Mouse (Mus musculus) retina, postnatal 1 day (tissue): Measurements from ENCODE around the gene Hapln1.

Experiments
- DNase-seq: peaks from one replicate; pipeline ENCODE4 v3.0.0-alpha.2; 2012

Gene Hapln1

GRCm38 (mm10) chr13:89539205-89539886 lies at the start of gene Hapln1:
Gene Hapln1 (plus strand): TSS chr13:89539796.
- DNase-seq = peak; percentile 64

GRCm38 (mm10) chr13:89493169-89493568 lies 46.4 kb upstream of the Hapln1 start:
- DNase-seq = no peak

DNA sequence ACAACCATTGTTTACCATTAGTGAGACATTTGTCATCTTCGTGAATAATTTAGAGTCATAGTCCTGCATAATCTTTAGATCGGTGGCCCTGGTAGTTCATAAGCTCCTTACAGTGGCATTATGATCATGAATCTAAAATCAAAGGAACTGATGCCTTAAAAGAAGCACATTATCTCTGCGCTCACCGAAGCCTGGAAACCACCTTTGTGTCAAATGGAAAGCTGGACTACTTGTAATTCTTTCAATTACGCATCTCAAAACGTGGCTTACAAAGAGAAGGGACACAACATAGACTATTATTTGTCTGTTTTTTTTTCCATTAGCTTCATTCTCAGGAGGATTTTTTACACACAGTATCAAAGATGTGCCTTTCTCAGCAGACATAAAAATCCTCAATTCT lies 45.9 kb upstream of the Hapln1 start:
- no peak for DNase-seq

- no peak for DNase-seq
Observed at GRCm38 (mm10) chr13:89496569-89496968, 43.0 kb upstream of the Hapln1 start.

DNA sequence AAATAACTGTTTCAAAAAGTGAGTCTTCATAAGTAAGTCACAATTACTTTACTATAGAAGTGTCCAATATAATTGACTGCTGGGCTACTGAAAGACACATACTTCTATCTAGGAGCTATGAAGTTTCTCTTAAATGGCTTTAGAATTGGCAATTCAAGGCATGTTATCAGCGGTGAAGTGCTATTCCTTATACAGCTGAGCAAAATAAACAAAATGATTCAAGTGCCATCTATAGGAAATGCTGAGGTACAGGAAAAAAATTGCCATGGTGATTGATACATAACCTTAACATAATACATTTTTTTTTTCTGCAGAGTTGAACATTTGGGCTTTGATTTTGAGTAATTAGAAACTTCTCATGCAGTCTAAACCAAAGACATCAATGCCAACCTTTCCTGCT lies 40.2 kb upstream of the Hapln1 start:
- DNase-seq = no peak

DNA sequence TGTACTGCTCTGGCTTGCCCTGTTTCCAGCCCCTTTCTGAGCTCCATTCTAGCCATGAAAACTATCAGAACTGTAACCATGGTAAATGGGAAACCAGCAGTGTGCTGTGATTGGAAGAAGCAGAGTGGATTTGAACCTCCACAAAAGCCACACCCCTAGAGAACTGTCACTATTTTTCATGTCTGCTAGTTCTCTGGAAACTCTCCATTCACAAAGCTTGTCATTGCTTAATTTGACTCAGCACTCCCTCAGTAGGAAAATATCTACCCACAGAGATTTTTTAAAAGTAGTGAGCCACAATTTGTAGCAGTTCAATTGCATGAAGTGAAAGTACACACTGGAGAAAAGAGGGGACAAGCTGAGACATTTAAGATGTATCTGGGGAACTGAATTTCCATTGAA lies 18.1 kb upstream of the Hapln1 start:
- no peak for DNase-seq

- no peak for DNase-seq
Observed at GRCm38 (mm10) chr13:89528716-89529115, 10.9 kb upstream of the Hapln1 start.

- DNase-seq = no peak
Observed at GRCm38 (mm10) chr13:89530386-89530785, 9.2 kb upstream of the Hapln1 start.

DNA sequence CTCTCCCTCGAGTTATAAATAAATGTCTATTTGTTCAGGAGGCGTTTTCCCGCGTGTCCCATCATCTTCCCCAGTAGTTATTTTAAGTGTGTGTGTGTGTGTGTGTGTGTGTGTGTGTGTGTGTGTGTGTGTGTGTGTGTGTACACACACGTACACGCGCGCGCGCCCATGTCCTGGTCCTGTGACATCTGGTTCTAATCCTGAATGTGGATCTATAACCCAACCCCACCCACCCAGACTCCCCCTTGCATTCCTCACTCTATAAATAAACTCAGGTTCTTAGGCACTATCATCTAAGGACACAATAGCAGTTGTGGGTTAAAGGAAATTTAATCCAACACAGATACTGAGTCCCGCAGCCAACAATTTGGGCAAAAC lies 280 bp downstream of the Hapln1 start:
- no peak for DNase-seq

DNA sequence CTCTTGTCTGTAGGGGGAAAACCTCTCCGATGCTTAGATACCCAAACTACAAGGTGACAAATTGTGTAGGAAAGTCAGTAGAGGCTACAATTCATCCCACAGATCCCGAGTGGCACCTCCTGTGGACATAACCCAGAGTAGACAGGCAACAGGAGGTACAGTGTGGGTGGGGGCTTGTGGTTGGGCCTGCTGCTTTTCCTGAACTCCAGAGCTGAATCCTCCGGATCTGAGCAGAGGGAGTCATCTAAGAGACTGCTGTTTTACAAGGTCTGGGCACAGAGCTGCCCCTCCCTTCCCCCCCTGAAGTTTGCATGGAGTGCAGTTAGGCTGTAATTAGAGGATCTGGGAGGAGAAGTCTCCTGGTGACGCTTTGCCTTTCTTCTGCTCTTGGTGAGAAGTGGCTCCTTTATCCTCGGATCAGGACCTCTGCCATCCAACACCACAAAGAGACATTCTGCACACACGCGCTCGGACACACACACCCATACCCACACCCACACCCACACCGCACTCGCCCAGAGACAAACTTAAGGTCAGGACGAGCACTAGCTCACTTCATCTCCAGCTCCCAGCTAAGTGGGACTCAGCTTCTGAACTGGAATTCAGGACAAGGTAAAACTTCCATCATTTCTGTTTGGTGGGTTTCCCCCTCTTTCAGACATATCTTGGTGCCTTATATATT lies 846 bp downstream of the Hapln1 start:
- DNase-seq = peak; percentile 35

- peak; percentile 83 for DNase-seq
Observed at GRCm38 (mm10) chr13:89543003-89543402, 3.4 kb downstream of the Hapln1 start.

GRCm38 (mm10) chr13:89548203-89548740 lies 8.7 kb downstream of the Hapln1 start:
- DNase-seq = peak; percentile 44

DNA sequence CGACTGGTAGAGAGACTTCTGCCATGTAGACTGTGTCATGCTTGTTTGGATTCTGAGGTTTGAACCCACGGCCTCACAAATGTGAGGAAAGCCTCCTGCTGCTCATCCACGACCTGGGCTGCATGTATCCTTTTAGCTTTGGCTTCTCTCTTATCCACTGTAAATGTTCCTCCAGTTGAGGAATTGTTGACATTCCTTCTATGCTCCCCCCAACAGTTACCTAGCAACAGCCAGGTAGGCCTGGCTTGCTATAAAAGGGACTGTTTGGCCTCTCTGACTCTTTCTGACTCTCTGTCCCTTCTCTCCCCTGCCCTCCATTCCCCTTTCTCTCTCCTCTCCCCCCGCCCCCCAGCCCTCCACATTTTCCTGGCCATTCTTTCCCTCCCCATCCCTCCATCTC lies 9.9 kb downstream of the Hapln1 start:
- DNase-seq = no peak

DNA sequence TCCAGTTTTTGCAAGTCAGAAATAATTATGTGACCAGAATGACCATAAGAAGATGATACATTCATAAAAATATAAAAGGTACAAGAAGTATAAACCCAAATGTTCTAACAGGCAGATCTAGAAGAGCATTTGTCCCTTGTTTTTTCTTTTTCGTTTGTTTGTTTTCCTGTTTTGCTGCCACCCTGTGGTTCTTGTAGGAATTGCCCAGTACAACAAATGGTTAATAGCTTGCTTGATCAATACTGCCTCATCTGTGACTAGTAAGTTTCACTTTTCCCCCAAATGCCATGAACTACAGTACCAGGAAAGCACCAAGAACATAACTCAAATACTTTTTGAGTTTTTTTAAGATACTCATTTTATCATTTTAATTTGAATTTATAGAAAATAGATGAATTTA lies 11.9 kb downstream of the Hapln1 start:
- DNase-seq = peak; percentile 49

DNA sequence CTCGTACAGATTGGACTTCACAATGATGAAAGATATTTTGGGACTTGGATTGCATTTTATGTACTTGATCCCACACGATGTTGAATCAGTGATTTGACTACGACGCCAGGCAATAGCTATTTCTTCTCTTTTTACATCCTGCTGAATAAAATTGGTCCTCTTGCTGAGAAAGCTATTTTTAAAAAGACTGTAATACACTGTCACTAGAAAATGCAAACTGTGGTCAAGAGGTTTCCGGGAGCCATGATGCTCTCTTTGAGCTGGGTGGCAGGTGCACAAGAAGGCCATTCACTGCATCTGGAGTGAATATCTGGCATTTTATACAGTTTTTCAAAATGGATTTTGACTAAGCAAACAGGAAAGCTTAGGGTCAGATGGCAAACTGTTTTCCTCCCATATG lies 24.9 kb downstream of the Hapln1 start:
- DNase-seq = no peak

DNA sequence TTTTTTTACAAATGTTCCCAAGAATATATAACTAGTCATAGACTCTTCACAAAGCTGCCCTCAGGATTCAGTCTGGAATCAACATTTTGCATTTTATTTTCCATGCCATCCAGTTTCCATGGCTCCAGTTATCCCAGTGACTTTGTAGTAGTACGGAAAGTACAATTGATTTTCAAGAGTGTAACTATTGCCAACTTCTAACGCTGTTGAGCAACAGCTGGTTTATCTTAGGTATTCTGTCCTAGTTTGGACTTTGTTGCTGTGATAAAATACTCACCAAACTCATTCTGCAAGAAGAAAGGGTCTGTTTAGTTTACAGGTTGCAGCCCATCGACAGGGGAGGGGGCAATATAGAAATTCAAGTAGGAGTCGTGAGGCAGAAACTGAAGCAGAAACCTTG lies 26.7 kb downstream of the Hapln1 start:
- no peak for DNase-seq

DNA sequence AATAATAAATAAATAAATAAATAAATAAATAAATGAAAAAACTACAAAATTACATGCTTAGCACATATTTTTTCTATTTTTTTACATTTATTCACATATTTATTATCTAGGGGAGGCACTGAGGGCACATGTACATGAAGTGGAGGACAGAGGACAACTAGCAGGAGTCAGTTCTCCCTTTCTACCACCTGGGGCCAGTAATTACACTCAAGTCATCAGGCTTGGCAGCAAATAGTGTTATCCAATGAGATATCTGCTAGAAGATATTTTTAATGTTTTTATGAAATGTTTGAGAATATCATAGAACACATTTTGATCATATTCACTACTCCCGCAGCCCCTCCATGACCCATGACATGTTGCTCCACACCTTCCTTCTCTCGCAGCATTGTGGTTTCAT lies 39.5 kb downstream of the Hapln1 start:
- DNase-seq = no peak

DNA sequence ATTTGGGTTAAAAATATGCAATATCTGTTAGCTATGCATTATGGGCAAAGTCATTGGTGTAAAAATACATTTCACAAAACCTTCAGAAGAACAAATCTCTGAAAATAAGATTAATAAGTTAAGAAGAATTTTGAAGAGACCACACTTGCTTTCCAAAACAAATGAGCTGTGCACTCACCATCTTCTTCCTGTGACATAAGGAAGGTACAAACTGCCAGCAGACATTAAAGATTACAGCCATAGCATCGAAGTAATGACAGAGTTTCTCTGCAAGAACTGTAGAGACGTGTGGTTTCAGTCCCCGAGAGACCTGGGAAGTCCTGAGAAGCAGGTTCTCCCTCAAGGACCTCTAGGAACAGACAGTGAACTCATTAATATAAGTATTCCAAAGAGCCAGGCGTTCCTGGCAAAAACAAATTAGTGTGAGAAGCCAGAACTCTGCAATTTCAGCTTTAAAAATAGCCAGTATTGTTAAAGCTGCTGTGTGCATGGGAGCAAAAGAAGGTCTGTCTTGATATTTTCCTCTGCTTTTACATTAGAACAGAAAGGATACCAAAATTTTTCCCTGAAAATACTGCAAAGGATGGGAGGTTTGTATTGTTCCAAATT lies 43.6 kb downstream of the Hapln1 start:
- DNase-seq = no peak

GRCm38 (mm10) chr13:89583747-89584738 lies 44.4 kb downstream of the Hapln1 start:
- no peak for DNase-seq

GRCm38 (mm10) chr13:89585144-89585543 lies 45.5 kb downstream of the Hapln1 start:
- DNase-seq = no peak

- no peak for DNase-seq
Observed at GRCm38 (mm10) chr13:89595105-89595504, 55.5 kb downstream of the Hapln1 start.

DNA sequence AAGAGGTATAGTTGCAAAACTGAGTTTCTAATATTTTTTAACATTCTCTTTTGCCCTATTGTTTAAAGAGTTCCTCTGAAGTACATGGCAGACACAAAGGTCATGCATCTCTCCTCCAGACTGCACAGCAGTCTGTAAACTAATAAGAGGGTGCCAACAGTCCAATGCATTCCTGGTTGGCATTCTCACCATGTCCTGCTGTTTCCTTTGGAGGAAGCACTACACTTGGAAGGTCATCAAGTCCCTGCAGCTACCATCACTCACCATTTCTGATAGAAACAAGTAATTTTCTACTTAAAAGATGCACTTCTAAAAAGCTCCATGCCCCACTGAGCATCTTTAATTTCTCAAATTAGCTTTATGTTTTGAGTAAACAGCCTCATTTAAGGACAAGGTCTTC lies 57.8 kb downstream of the Hapln1 start:
- DNase-seq = no peak

GRCm38 (mm10) chr13:89600466-89600865 lies 60.9 kb downstream of the Hapln1 start:
- no peak for DNase-seq
